Mouse (Mus musculus): ENCODE results near the gene Gm6169. TPM values are rescaled to one million over a fixed set of nuclear protein-coding genes. Genes with fewer than 3 reads are reported as not detected.
"Not testable (repeated sequence)": the region's sequence is repeated elsewhere in the genome, so short reads cannot be mapped to it uniquely, and the experiment has no call there.

Gm6169 gene
- 1 to 10 TPM in 1 of 2 experiments, not detected in 1; 4.3 TPM for total RNA-seq (2021)

DNA sequence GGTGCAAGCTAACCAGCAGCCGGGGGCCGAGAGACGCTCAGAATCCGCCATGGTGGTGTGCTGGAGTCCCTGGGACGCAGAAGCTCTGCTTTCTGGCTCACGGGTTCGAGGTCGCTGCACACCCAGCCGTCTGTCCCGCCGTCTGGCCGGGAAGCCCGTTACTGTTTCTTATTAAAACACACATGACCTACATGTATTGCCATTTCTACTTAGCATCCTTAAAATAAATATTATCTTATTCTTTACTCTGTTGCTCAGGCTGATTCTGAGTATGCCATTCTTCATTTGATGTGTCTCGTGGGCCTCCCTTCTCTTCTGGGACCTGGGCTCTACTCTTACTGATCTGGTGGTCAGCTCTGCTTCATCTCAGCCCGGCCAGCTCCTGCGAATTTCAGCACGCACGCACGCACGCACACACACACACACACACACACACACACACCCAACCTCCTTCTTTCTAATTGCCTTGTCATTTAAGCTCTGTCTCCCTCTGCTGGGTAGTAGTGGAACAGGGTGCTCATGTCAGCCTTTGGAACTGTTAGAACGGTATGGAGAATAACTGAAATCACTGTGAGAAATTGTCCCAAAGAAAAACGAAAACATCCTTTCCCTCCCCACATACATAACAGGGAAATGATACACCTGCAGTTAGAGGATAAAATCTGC, at the start of gene Gm6169:
TSS of gene Gm6169 (minus strand) at position 51 of the 666 bp plus-strand sequence.
- peak; percentile 70 to 71 for DNase-seq (ENCODE audit: extremely low spot score in 1 of 2, low spot score in 2 of 2)
- intact Hi-C loops (cut with DNase I) = no loop called here

DNA sequence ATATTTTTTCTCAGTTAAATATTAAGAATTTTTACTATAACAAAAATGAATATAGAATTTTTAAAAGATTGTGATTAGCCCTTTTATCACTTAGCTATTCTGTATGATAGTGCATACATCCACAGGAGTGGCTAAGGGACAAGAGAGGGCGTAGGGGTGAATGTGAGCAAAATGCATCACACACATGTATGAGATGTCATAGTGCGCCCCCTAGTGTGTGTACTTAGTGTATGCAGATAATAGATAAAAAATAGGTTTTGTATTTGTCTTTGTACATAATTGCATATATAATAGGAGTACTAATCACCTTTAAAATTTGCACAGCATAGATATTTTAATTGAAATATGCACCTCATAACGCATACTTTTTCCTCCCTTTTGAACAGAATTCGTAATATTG, 46.8 kb upstream of the Gm6169 start:
- peak in 1 of 2 experiments; percentile 32 for DNase-seq (ENCODE audit: extremely low spot score in 1 of 2, low spot score in 2 of 2)
- intact Hi-C loops (cut with DNase I) = no loop called here

DNA sequence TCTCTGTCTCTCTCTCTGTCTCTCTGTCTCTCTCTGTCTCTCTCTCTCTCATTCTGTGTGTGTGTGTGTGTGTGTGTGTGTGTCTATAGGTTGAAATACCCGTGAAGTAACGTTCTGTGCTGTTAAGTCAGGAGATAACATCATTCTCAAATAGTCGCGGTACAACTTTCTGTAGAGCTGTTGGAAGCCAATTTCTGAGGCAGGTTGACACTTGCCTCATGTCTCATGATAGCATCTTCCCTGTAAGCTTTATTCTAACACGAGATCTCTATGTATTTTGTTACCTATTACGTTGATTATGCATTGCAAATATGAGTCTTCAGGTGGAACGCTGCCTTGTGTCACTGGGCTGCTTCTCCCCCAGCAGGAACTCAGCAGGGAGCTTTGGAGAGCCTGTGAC, 43.3 kb upstream of the Gm6169 start:
- no peak for DNase-seq (ENCODE audit: extremely low spot score in 1 of 2, low spot score in 2 of 2)
- intact Hi-C loops (cut with DNase I) = no loop called here

DNA sequence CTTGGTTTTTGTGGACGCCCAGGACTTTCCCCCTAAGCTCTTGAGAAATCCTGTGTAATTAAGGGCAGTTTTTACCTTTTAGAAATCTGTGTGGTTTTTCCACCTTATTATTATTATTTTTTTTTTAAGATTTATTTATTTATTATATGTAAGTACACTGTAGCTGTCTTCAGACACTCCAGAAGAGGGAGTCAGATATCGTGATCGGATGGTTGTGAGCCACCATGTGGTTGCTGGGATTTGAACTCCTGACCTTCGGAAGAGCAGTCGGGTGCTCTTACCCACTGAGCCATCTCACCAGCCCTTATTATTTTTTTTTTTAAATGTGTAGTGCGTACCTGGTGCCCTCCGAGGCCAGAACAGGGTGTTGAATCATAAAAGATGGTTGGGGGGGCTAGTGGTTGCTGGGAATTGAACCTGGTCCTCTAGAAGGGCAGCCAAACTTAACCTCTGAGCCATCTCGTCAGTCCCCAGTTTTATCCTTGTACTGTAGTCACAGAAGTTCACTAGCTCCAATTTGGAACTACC, 39.4 kb upstream of the Gm6169 start:
- DNase-seq (ENCODE audit: extremely low spot score in 1 of 2, low spot score in 2 of 2); intact Hi-C loops (cut with DNase I): not testable (repeated sequence)

DNA sequence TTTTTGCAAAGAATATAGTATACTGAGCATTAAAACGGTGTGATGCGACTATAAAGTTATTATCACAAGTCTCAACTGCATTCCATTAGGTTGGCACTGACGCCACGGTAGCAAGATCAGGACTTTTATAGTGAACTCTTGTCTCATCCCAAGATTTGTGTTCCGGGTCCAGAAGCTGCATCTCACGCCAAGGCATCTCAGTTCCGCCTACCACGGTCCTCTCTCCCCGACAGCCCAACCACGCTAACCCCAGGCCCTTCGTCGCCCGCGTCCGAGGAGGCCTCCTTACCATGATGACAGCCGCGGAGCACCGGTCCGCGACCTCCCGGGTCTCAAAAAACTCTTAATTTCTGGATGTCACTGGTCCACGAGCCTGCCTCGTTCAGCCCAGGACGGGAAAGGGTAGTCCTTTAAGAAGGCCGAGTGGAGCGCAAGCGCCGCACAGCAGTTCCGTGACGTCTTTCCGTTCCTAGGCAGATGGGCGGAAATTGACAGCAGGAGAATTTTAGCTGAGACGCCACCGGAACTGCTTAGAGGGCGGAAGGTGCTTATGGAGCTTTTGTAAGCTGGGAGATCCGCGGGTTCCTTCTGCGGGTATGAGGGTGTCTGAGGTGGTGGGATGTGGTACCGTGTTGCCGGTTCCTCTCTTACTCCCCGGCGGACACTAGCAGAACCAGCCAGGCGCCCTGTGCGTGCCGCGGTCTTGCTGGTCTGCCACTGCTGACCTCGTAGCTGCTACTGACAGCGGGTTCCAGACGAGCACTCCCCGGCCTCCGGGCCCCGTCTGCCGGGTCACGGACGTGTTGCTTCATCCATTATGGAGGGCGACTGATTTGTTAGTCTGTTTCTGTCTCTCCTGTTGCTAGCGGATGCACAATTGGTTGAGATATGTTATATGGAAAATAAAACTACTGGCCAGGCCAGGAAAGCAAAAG, 38.7 kb upstream of the Gm6169 start, which contains the start of the genes Gfm2 and Nsa2:
TSS of gene Gfm2 (plus strand) at position 472 of the 935 bp plus-strand sequence.
TSS of gene Nsa2 (minus strand) at position 472 of the 935 bp plus-strand sequence.
- DNase-seq (ENCODE audit: extremely low spot score in 1 of 2, low spot score in 2 of 2) = peak; percentile 90 to 93

DNA sequence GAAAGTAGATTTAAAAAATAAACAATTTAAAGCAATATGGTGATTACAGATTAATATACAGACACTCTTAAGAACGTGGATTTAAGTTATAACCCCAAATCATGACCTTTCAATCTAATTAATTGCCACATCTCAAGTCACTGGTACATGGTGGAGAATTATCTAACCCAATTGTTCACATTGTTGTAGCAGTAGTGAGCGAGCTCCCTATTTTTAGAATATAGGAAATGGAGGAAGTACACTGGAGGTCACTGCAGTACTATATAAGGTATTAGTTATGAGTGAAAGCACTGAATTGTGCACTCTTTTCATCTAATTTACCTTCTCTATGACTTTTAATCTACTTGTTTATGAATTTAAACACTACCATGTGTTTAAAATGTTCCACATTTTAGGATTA, 31.4 kb upstream of the Gm6169 start:
- DNase-seq (ENCODE audit: extremely low spot score in 1 of 2, low spot score in 2 of 2); intact Hi-C loops (cut with DNase I): not testable (repeated sequence)

More for the DNA sequence above, 38.7 kb upstream of the Gm6169 start, which contains the start of the genes Gfm2 and Nsa2:
- intact Hi-C loops (cut with DNase I) = no loop called here

DNA sequence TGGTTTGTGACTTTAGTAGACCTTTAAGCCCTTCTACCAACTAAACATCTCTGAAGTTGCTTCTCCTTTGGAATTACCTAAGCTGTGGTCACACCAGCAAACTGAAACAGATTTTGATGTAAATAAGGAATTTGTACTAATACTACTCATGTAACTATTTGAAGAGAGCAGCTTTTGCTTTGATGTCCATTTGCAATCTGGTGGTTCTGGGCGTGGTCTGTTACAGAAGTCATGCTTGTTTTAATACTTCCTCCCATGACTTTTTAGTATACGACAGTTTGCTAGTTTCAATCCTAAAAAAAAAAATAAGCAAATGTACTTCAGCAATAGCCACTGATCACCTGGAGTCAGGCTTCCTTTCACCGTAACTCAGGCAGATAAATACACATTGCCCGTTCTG, 30.6 kb upstream of the Gm6169 start:
- DNase-seq (ENCODE audit: extremely low spot score in 1 of 2, low spot score in 2 of 2); intact Hi-C loops (cut with DNase I): not testable (repeated sequence)

DNA sequence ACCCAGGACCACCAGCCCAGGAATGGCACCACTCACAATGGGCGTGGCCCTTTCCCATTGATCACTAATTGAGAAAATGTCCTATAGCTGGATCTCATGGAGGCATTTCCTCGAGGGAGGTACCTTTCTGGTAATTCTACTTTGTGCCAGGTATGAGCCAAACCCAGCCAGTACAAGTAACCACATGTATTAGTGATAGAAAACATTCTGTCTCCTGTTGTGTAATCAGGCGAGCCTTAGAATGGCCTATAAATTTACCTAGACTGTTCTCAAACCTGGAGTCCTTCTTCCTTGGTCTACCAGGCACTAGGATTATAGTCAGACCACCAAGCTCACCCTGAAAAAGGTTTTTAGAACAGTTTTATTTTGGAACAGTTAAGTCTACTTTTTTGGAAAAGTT, 22.3 kb upstream of the Gm6169 start:
- no peak for DNase-seq (ENCODE audit: extremely low spot score in 1 of 2, low spot score in 2 of 2)
- intact Hi-C loops (cut with DNase I) = loop anchor here (5.0 kb wide), 1 partner anchor 36 kb away; no protein-coding TSS in a partner anchor

DNA sequence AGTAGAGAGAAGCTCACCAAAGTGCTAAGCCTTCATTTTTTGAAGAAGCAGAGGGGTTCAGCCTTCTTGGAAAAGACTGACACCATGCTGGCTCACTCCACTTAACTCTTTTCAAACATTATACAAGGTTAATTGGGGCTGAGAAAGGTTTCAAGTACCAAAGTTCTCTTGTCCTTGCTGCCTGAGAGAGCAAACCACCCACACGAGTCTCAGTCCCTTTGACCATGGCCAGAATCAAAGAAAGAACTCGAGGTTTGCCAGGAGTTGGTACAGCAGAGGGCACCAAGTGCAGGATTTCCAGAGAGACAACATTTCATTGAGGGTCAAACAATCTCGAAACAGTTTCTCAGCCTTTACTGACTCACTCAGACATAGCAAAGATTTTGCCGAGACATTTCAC, 10.0 kb upstream of the Gm6169 start:
- no peak for DNase-seq (ENCODE audit: extremely low spot score in 1 of 2, low spot score in 2 of 2)
- intact Hi-C loops (cut with DNase I) = no loop called here

DNA sequence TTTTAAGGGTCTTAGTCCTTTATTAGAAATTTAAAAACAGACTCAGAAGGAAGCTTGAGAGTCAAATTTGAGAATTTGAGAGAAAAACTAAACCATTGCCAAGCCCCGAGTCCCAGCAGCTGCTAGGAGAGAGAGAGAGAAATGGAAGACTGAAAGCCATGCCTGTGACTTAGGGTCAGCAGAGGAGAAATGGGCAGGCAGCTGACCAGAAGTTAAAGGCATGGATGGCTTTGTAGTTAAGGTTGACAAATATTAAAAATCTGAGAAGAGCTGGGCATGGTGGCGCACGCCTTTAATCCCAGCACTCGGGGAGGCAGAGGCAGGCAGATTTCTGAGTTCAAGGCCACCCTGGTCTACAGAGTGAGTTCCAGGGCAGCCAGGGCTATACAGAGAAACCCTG, 8.7 kb upstream of the Gm6169 start:
- DNase-seq (ENCODE audit: extremely low spot score in 1 of 2, low spot score in 2 of 2); intact Hi-C loops (cut with DNase I): not testable (repeated sequence)

DNA sequence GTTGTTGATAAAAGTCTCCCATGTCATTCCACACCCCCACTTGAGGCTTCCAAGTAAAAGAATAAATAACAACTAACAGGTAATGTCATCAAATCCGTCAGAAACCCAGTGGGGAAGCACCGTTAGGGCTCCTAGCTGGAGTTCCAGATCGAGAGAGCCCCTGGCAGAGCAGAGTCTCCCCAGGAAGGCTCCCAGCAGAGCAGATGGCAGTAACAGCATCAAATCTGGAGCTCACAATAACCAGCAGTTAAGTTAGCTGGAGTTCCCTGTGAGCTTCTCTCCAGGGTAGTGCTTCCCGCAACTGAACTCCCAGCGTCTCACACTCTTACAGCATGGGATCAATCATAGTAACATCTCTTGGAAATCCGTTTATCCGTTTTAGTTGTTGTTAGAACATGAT, 6.0 kb upstream of the Gm6169 start:
- intact Hi-C loops (cut with DNase I) = no loop called here
- no peak for DNase-seq (ENCODE audit: extremely low spot score in 1 of 2, low spot score in 2 of 2)

DNA sequence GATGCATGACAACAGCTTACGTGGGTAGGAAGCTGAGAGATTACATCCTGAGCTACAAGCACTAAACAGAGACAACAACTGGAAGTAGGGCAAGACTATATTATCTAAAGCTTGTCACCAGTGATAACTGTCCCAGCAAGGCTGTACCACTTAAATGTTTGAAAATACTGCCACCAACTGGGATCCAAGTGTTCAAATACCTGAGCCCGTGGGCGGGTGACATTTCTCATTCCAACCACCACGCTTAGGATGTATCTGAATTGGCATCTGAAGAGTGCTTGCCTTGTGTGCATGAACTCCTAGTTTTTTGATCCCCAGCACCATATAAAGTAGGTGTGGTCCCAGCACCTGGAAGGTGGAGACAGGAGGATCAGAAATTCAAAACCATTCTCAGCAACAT, 3.3 kb downstream of the Gm6169 start:
- no peak for DNase-seq (ENCODE audit: extremely low spot score in 1 of 2, low spot score in 2 of 2)
- intact Hi-C loops (cut with DNase I) = no loop called here

DNA sequence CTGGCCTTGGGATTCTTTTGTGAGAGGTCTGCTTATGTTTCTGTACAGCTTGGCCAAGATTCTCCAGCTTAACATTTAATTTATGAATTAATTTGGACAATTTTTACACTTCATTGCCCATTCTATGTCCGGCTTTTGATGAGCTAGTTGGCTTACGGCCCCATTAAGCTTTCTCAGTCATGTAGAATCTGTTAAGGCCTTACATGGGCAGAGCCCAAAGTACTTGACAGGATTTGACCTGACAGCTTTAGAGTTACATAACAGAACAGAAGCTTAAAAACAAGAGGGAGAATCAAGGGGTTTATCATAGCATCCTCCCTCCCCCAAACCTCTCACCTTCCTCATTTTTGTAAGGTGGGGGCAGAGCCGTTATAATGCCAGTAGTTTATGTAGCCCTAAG, 10.9 kb downstream of the Gm6169 start:
- DNase-seq (ENCODE audit: extremely low spot score in 1 of 2, low spot score in 2 of 2) = no peak
- intact Hi-C loops (cut with DNase I) = no loop called here

DNA sequence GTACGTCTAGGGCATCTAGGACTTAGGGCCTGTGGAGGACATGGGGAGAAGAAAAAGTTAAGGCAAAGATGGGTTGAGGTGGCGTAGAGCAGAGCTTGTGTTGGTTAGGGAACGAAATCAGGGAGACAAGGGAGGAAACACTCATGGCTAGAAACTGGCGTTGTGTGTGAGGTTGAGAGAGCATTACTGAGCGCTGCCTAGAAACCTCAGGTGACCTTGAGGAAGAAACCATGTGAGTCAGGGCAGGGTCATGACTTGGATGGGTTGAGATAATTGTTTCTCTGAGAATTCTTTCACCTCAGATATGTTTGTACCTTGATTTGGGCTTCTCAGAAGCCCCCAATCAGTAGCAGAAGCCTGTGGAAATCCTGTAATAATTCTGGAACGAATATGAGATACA, 11.6 kb downstream of the Gm6169 start:
- intact Hi-C loops (cut with DNase I) = no loop called here
- DNase-seq (ENCODE audit: extremely low spot score in 1 of 2, low spot score in 2 of 2) = no peak

DNA sequence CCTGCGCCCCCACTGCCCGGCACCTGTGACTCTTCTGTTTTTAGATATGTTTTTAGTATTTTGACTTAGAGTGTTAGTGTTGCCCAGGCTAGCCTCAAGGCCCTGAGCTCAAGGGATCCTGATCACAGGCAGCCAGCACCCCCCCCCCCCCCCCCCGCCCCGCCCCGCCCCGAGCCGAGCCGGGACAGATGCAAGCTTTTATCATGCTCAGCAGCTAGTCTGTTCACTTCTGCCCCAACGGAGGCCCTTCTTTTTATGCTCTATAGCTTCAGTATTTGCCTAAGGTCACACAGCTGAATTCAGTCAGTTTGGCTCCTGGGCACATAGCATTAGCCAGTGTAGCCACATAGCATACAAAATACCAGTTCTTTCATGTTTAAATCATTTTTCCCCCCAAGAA, 12.7 kb downstream of the Gm6169 start:
- intact Hi-C loops (cut with DNase I) = no loop called here
- no peak for DNase-seq (ENCODE audit: extremely low spot score in 1 of 2, low spot score in 2 of 2)

DNA sequence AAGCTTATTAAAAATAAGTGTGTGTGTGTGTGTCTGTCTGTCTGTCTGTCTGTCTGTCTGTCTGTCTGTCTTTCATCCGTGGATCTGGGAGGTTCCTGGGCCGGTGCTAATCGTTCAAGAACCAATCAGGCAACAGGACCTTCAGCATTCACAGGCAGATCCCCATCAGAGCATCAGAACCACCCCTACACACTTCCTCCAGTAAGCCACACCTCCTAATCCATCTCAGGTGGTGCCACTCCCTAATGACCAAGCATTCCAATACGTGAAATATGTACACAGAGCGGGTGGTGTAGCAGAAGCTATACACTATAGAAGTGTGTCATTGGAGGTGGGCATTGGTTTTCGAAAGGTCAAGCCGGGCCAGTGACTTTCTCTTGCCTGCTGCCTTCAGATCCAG, 16.6 kb downstream of the Gm6169 start:
- intact Hi-C loops (cut with DNase I) = no loop called here
- DNase-seq (ENCODE audit: extremely low spot score in 1 of 2, low spot score in 2 of 2) = no peak

DNA sequence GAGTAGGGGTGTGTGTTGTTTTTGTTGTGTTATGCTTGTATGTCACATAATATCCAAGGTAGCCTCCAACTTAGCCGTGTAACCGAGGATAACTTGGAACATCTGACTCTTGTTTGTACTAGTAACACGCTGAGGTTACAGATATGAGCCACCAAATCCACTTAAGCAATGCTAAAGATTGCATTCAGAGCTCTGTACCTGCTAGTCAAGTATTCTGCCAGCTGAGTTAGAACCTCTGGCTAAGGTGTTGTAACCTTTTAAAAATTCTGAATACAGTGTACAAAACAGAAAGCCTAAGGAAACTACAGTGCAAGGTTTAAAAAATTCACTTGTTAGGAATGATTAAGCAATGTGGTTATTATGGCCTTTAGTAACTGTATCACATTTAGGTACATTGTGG, 18.4 kb downstream of the Gm6169 start:
- intact Hi-C loops (cut with DNase I) = no loop called here
- no peak for DNase-seq (ENCODE audit: extremely low spot score in 1 of 2, low spot score in 2 of 2)

DNA sequence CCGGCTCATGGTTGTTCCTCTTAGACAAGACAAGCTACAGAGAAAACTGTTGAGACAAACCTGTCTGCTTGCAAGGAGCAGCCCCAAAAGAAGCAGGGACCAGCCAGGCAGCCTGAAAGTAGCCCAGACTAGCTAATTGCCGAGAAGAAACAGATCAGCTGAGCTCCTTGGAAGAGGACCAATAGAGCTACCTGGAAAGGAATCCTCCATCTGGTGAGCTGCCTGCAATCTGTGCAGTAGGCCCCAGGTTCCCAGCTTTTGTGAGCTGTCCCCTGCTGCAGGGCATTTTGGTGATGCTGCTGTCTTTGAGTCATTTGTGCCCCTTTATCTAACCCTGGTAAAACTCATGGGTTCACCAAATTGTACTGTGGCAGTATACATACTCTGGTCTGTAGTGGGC, 18.8 kb downstream of the Gm6169 start:
- DNase-seq (ENCODE audit: extremely low spot score in 1 of 2, low spot score in 2 of 2) = no peak
- intact Hi-C loops (cut with DNase I) = no loop called here

DNA sequence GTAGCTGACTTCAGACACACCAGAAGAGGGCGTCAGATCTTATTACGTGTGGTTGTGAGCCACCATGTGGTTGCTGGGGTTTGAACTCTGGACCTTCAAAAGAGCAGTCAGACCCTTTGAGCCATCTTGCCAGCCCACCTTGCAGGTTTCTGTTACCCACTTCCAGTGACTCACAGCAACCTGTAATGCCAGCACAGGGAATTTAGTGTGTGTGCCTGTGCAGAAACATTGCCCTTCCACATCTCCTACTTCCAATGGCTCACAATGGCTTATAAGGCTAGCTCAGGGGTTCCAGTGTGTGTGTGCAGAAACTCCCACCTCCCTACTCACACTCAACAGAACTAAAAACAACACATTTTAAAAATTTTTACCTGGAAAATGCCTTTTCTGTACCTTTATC, 21.5 kb downstream of the Gm6169 start:
- intact Hi-C loops (cut with DNase I) = no loop called here
- DNase-seq (ENCODE audit: extremely low spot score in 1 of 2, low spot score in 2 of 2) = no peak

DNA sequence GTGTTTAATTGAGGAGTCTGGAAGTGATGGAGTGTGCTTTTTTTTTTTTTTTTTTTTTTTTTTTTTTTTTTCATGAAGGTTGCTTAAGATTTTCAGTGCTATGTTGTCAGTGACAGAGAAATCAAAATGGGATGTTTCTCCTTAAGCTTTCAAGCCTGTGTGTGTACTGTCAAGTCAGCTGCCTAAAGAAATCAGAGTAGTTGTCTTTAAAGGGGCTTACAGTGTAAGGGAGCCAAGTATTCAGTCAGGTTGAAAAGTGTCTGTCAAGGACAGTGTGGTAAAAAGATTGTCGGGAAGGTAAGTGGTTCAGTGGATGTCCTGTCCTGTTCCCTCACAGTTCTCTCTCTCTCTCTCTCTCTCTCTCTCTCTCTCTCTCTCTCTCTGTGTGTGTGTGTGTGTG, 25.5 kb downstream of the Gm6169 start:
- intact Hi-C loops (cut with DNase I) = no loop called here

More for the DNA sequence above, 25.5 kb downstream of the Gm6169 start:
- no peak for DNase-seq (ENCODE audit: extremely low spot score in 1 of 2, low spot score in 2 of 2)

All from left cerebral cortex, postnatal 10 days (tissue).